Mouse (Mus musculus): ENCODE results near the gene Myadml2. TPM values are rescaled to one million over a fixed set of nuclear protein-coding genes. Genes with fewer than 3 reads are reported as not detected.
A peak's percentile ranks its signal among the peaks of the same experiment; 100 is the strongest.

The Myadml2 gene
- total RNA-seq, 2 experiments from 2014 or later, result 109 to 157 TPM

GRCm38 (mm10) chr11:120626785-120627467 is 21.0 kb downstream of the Myadml2 start:
- Histone ChIP-seq H3K4me3 (no peak overlapping the region), H3K27ac (no peak overlapping the region)
- intact Hi-C loops (cut with DNase I), result no loop called here
- TF ChIP-seq CTCF (IDR thresholded peaks at IDR 0.05), result no peak
- DNase-seq, result no peak

- Histone ChIP-seq H3K4me3 (peak within 1 kb of the TSS; percentile 85), H3K27ac (peak within 1 kb of the TSS; percentile 87)
- no peak for TF ChIP-seq CTCF (IDR thresholded peaks at IDR 0.05)
- DNase-seq, result no peak
- intact Hi-C loops (cut with DNase I), result loop anchor here (2.0 kb wide), 1 partner anchor 88 kb away; the partner anchor contains the start of genes Cenpx and Lrrc45
Measured at GRCm38 (mm10) chr11:120625152-120625775, 22.7 kb downstream of the Myadml2 start, which contains the start of gene Sirt7. Sirt7 (minus strand) TSS chr11:120625240.

GRCm38 (mm10) chr11:120624680-120625111 is 23.3 kb downstream of the Myadml2 start:
- intact Hi-C loops (cut with DNase I), result loop anchor here (2.0 kb wide), 1 partner anchor 88 kb away; the partner anchor contains the start of genes Cenpx and Lrrc45
- TF ChIP-seq CTCF (IDR thresholded peaks at IDR 0.05), result no peak
- H3K4me3 ChIP-seq, result peak overlapping the region; percentile 85
- peak; percentile 91 for DNase-seq
- peak overlapping the region; percentile 87 for H3K27ac ChIP-seq

- peak; percentile 78 for DNase-seq
- Histone ChIP-seq H3K4me3 (peak overlapping the region; percentile 85), H3K27ac (peak overlapping the region; percentile 87)
- intact Hi-C loops (cut with DNase I), result loop anchor here (2.0 kb wide), 1 partner anchor 89 kb away; the partner anchor contains the start of genes Cenpx and Lrrc45
- TF ChIP-seq CTCF (IDR thresholded peaks at IDR 0.05), result peak; percentile 73
Measured at GRCm38 (mm10) chr11:120623961-120624679, 23.8 kb downstream of the Myadml2 start.

- Histone ChIP-seq H3K27ac (no peak overlapping the region), H3K4me3 (no peak overlapping the region)
- intact Hi-C loops (cut with DNase I), result no loop called here
- no peak for DNase-seq
- no peak for TF ChIP-seq CTCF (IDR thresholded peaks at IDR 0.05)
Measured at GRCm38 (mm10) chr11:120622805-120623204, 25.2 kb downstream of the Myadml2 start.

- no peak for DNase-seq
- Histone ChIP-seq H3K27ac (no peak overlapping the region), H3K4me3 (no peak overlapping the region)
- intact Hi-C loops (cut with DNase I), result no loop called here
- TF ChIP-seq CTCF (IDR thresholded peaks at IDR 0.05), result no peak
Measured at GRCm38 (mm10) chr11:120620195-120620594, 27.8 kb downstream of the Myadml2 start.

DNA sequence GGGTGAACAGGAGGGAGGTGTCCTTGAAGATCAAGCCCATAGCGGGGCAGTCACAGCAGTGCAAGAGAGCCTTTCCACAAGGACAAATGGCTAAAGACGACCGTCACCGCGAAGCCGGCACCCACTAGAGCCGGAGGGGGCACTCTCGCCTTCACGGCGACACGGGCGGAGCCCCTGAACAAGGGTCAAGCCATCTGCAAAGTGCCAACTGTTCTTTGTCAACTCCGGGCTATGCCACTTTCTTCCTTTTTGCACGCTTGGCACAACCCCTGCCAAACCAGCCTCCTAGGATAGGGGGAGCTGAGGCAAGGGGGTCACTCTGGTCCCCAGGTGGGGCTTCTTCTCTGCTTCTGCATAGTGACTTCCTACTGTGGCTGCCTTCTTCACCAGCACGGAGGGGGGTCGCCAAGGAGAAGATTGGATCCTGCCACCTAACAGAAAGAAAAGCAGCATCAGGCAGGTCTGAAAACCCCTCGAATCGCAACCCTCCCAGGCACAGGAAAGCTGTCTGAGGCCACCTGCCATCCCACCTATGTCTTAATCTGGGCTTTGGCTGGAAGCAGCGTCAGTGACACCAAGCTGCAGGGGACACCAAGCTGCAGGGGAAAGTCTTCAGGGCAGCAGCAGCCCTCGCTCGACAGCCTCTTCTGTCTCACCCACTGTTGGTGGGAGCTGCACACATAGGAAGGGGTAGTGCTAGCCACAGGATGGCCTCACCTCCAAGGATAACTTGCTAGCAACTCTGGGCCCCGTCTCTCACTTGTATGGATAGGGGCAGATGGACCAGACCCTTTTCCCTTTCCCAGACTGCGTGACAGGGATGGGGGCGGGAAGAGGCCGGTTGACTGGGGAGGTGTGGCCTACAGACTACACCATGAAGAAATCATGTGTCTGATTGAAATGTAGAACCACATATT is 29.1 kb downstream of the Myadml2 start:
- TF ChIP-seq CTCF (IDR thresholded peaks at IDR 0.05), result no peak
- Histone ChIP-seq H3K4me3 (no peak overlapping the region), H3K27ac (peak overlapping the region; percentile 94)
- no peak for DNase-seq
- intact Hi-C loops (cut with DNase I), result no loop called here

DNA sequence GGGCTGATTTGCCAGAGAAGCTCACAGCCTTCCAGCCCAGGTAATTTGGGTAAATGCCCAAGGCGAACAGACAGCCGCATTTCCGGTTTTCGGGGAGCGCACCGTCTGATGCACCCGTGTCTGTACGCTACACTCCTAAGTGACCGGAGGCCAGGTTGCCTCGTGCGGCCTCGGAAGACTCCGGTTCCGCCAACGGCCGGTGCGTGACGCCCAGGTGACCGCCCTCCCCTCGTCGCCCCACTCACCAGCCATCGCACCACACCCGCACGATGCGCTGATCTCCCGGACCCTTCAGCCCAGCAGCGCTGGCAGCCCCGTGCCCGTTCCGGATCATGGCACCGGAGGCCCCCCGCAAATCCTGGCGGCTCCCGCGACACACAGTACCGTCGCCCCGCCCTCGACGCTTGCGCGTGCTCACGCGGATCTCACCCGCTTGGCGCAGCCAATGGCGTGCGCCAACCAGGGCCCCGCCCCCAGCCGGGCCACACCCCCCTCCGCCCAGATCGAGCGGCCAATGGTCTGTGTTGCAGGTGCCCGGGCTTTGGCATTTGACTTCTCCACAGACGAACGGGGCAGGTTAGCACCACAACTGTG is 30.3 kb downstream of the Myadml2 start, which contains the start of gene Pcyt2:
Pcyt2 (minus strand) TSS at position 418 of the 594 bp plus-strand sequence.
- no peak for TF ChIP-seq CTCF (IDR thresholded peaks at IDR 0.05)
- intact Hi-C loops (cut with DNase I), result no loop called here

GRCm38 (mm10) chr11:120616617-120617294 is 31.2 kb downstream of the Myadml2 start:
- no peak for TF ChIP-seq CTCF (IDR thresholded peaks at IDR 0.05)
- peak overlapping the region; percentile 91 for H3K4me3 ChIP-seq
- H3K27ac ChIP-seq, result peak overlapping the region; percentile 94
- no peak for DNase-seq
- intact Hi-C loops (cut with DNase I), result no loop called here

More for the DNA sequence above, 30.3 kb downstream of the Myadml2 start, which contains the start of gene Pcyt2:
- Histone ChIP-seq H3K27ac (peak within 1 kb of the TSS; percentile 94), H3K4me3 (peak within 1 kb of the TSS; percentile 91)
- DNase-seq, result peak; percentile 96

GRCm38 (mm10) chr11:120615606-120616203 is 32.3 kb downstream of the Myadml2 start:
- H3K4me3 ChIP-seq, result no peak overlapping the region
- H3K27ac ChIP-seq, result peak overlapping the region; percentile 28; the same call in 1 of the 2 replicates
- TF ChIP-seq CTCF (IDR thresholded peaks at IDR 0.05), result no peak
- DNase-seq, result no peak
- intact Hi-C loops (cut with DNase I), result no loop called here

Data from gastrocnemius, adult 2 months (tissue).